Mouse (Mus musculus) intestine, embryonic 14.5 days (tissue): ENCODE data around the gene Fam187b. TPM values are rescaled to one million over a fixed set of nuclear protein-coding genes. Genes with fewer than 3 reads are reported as not detected.
"Not testable (repeated sequence)": the region's sequence is repeated elsewhere in the genome, so short reads cannot be mapped to it uniquely, and the experiment has no call there.

Experiments
- ATAC-seq: fragments of 200-750 bp; cut with Nextera tagmentation; replicated peaks from 2 replicates; pipeline ENCODE4 v1.8.0; 2017; ENCODE audit warnings: low read depth, moderate number of reproducible peaks, moderate TSS enrichment, moderate library complexity; ENCODE audit not compliant: low FRiP score, low TSS enrichment
- DNase-seq: peaks from one replicate; pipeline ENCODE4 v3.0.0-alpha.2; 2018; ENCODE audit warnings: low spot score
- H3K27ac ChIP-seq: fragments of 300-500 bp; sonication (generic); 2 replicates; pipeline ENCODE4 v1.5.1; 2014; ENCODE audit warnings: low read depth, mild to moderate bottlenecking, control low read depth
- H3K27me3 ChIP-seq: fragments of 300-500 bp; sonication (generic); replicated peaks from 2 replicates; pipeline ENCODE4 v1.6.1; 2014; ENCODE audit warnings: low read length, control low read depth; ENCODE audit not compliant: control insufficient read depth, insufficient read depth
- H3K36me3 ChIP-seq: fragments of 300-500 bp; sonication (generic); 2 replicates; pipeline ENCODE4 v1.6.1; 2014; ENCODE audit warnings: low read length, control low read depth; ENCODE audit not compliant: control insufficient read depth, insufficient read depth
- H3K4me1 ChIP-seq: fragments of 300-500 bp; sonication (generic); replicated peaks from 2 replicates; pipeline ENCODE4 v1.6.1; 2014; ENCODE audit warnings: low read length, control low read depth, mixed read lengths; ENCODE audit not compliant: control insufficient read depth, insufficient read depth
- H3K4me2 ChIP-seq: fragments of 300-500 bp; sonication (generic); 2 replicates; pipeline ENCODE4 v1.6.1; 2014; ENCODE audit warnings: low read length
- H3K4me3 ChIP-seq: fragments of 300-500 bp; sonication (generic); 2 replicates; pipeline ENCODE4 v1.5.1; 2014; ENCODE audit warnings: low read depth, low read length, control low read depth, mixed read lengths
- H3K9ac ChIP-seq: fragments of 300-500 bp; sonication (generic); 2 replicates; pipeline ENCODE4 v1.6.1; 2014; ENCODE audit warnings: mild to moderate bottlenecking, low read length
- H3K9me3 ChIP-seq: fragments of 300-500 bp; sonication (generic); 2 replicates; pipeline ENCODE4 v1.6.1; 2016; ENCODE audit warnings: low read length, control low read depth; ENCODE audit not compliant: control insufficient read depth
- WGBS: fragments of 180-500 bp; shearing (Covaris S2); extraction: QIAGEN DNeasy Blood & Tissue Kit; methylation state at CpG from one replicate; pipeline ENCODE4 v1.1.7; 2014; 5-methylcytosine and 5-hydroxymethylcytosine counted together
- polyA plus RNA-seq: library from polyadenylated mRNA; unstranded; fragments of >200 nt; fragmentation: Nextera tagmentation; extraction: Ambion mirVana; gene quantifications from 2 replicates; pipeline ENCODE4 v1.2.1, GENCODE M21; 2014

Gene Fam187b
- polyA plus RNA-seq, 1 experiment from 2014 or later, result 9.4 TPM

DNA sequence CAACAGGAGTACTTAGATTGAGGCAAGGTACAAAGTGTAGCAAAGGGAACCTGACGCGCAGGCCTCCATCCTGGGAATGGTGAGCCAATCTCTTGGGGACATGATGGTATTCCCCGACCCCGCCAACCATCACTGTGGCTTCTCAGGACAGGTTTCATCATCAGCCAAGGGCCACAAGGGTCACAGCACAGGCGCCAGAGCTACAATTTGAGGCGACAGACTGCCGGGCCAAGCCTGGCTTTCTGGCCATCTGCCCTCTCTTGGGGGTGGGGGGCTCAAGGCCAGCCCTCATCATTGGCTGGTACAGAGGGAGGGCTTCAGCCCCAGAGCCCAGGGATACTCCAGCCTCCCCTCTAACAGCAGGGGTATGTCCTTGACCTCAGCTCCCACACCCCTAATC, 28.1 kb upstream of the Fam187b start:
- not testable (repeated sequence) for H3K27ac ChIP-seq
- 83% methylated on average over 7 of the region's 7 CpGs for WGBS

DNA sequence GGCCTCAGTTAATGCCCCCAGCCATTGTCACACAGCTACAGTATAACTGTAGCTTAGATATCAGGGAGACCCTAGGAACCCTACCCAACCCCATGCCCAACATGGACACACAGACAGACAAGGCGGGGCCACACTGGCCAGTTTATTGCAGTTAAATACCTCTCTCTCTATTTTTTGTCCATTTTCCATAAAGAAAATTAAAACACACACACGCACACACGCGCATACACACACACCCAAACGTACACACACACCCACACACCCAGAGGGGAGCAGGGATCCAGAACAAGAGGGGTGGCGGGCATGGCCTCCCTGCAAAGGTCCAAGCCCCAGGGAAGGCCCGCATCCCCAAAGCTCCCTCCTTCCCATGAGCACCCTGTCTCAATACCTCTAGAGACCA, 27.7 kb upstream of the Fam187b start:
- Histone ChIP-seq H3K9ac (no peak overlapping the region), H3K27me3 (no peaks in the 10 kb centered on the region), H3K36me3 (peaks cover 37% of the 10 kb centered on the region), H3K4me1 (no peaks in the 10 kb centered on the region), H3K9me3 (no peaks in the 10 kb centered on the region), H3K4me3 (no peak overlapping the region), H3K4me2 (no peak overlapping the region), H3K27ac (no peak overlapping the region)
- whole genome bisulfite sequencing, result 96% methylated on average over 7 of the region's 7 CpGs
- DNase-seq (no peak), ATAC-seq (no peak)

More for the DNA sequence above, 28.1 kb upstream of the Fam187b start:
- H3K9ac ChIP-seq, H3K4me2 ChIP-seq, H3K4me3 ChIP-seq, H3K9me3 ChIP-seq, DNase-seq, ATAC-seq, H3K27me3 ChIP-seq, H3K4me1 ChIP-seq: not testable (repeated sequence)
- H3K36me3 ChIP-seq, result peaks cover 33% of the 10 kb centered on the region

DNA sequence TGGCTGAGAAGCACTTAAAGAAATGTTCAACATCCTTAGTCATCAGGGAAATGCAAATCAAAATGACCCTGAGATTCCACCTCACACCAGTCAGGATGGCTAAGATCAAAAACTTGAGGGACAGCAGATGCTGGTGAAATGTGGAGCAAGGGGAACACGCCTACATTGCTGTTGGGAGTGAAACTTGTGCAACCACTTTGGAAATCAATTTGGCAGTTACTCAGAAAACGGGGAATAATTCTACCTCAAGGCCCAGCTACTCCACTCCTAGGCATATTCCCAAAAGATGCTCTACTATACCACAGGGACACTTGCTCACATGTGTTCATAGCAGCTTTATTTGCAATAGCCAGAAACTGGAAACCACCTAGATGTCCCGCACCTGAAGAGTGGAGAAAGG, 23.7 kb upstream of the Fam187b start:
- peaks cover 76% of the 10 kb centered on the region for H3K36me3 ChIP-seq
- H3K4me3 ChIP-seq, H3K27me3 ChIP-seq, H3K27ac ChIP-seq, H3K4me2 ChIP-seq, H3K9me3 ChIP-seq, DNase-seq, H3K9ac ChIP-seq, ATAC-seq, H3K4me1 ChIP-seq: not testable (repeated sequence)
- 92% methylated on average over 3 of the region's 3 CpGs for whole genome bisulfite sequencing

DNA sequence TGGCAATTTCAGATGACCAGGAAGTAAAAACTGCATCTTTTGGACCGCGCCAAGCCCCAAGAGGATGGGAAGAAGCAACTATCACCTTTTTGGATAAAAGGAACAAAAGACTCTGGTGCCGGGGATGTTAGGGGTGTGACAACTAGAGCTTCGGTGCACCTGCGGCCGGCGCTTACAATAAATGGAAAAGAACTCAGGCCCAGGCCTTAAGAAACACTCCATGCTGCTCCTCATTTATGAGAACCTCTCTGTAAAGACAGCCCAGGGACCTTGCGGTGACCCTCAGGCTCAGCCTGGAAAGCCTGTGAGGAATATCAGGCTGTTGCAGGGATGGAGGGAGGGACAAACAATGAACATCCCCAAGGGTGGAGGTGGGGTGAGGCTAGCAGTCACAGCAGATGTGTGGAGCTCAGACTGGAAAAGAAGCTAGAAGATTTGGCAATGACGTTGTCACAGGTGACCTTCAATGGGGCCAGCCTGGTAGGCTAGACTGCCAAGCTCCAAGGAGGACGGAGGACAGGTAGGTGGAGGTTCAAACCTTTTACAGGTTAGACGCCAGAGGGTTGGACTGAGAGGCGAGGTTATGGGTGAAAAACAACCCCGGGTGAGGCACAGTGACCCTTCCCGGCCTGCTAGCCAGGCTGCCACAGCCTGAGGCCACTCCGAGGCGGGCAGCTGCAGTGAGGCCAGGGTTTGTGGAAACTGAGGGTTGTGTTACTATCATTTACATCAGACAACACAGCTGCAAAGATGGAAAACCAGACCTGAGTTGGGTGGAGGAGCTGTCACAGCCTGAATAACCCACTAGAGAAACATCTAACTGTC, 20.9 kb upstream of the Fam187b start:
- Histone ChIP-seq H3K36me3 (peaks cover 64% of the 10 kb centered on the region), H3K9me3 (no peaks in the 10 kb centered on the region), H3K4me1 (peaks cover 6% of the 10 kb centered on the region), H3K4me2 (no peak overlapping the region), H3K27me3 (no peaks in the 10 kb centered on the region), H3K9ac (no peak overlapping the region), H3K27ac (no peak overlapping the region), H3K4me3 (no peak overlapping the region)
- no peak for DNase-seq
- WGBS, result 92% methylated on average over 16 of the region's 16 CpGs
- ATAC-seq, result no peak

DNA sequence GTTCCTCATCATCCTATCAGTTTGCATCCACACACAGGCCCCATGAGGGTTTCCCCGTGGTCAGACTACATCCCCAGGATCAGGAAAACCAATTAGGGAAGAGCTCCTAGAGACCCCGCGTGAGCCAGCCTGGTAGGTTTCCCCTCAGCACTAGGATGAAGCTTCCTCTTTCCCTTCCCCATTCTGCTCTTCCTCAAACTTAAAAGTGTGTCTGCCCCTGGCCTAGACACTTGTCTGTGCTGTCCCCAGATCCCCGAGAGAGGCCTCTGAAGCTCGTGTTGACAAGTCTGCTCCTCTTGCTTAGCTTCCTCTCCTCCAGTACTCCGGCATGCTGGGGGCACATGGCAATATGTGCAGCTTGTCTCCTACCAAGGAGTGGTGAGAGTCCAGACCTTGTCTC, 20.1 kb upstream of the Fam187b start:
- Histone ChIP-seq H3K4me1 (peaks cover 14% of the 10 kb centered on the region), H3K36me3 (peaks cover 71% of the 10 kb centered on the region)
- 93% methylated on average over 6 of the region's 6 CpGs for WGBS

DNA sequence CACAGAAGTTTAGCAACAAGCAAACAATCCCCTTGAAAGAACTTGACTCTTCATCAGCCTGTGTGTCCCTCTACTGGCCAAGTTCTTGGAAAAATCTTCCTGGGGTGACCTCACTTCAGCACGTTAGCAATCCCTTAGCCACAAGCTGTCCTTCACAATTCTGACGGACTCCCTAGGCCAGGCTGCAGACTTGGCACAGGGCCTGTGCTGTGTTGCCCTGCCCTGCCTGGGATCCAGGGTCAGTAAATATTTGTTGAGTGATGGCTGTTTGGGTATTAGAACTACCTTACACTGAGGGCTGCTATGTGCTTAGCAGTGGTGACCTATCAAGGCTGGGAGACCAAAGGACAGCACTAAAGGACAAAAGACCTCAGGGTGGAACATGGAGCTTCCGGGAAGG, 19.6 kb upstream of the Fam187b start:
- DNase-seq, result no peak
- no peak for ATAC-seq
- Histone ChIP-seq H3K27ac (no peak overlapping the region), H3K9me3 (no peaks in the 10 kb centered on the region), H3K27me3 (no peaks in the 10 kb centered on the region), H3K36me3 (peaks cover 73% of the 10 kb centered on the region), H3K4me1 (peaks cover 16% of the 10 kb centered on the region), H3K4me2 (no peak overlapping the region), H3K4me3 (no peak overlapping the region), H3K9ac (no peak overlapping the region)
- 83% methylated on average over 3 of the region's 3 CpGs for whole genome bisulfite sequencing

More for the DNA sequence above, 20.1 kb upstream of the Fam187b start:
- DNase-seq (no peak), ATAC-seq (no peak)
- no peak overlapping the region for H3K27ac ChIP-seq
- H3K9ac ChIP-seq, result no peak overlapping the region
- H3K27me3 ChIP-seq, result no peaks in the 10 kb centered on the region
- H3K9me3 ChIP-seq, result no peaks in the 10 kb centered on the region
- H3K4me3 ChIP-seq, result no peak overlapping the region
- no peak overlapping the region for H3K4me2 ChIP-seq

DNA sequence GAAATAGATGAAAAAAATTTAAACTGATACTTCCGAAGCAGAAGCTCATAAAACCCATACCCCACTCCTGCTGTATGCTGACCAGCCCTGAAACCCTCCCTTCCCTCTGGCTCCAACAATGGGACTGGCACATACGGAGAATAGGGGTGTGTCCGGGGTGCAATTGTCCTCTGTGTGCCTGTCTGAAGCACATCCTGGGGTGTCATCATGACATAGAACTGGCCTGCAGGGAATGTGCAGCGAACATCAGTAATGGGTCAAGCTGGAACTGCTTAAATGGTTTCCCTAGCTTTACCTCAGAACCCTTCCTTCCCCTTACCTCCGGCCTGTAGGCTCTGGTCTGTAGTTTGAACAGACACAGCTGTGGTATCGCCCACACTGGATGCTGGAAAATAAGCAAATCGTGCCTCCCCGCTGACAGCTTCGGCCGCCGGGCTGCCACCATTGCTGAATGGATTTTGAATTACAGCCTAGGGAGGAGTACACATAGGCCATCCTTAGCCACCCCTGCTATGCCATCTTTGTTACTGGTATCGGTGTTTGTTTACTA, 18.5 kb upstream of the Fam187b start:
- ATAC-seq, result no peak
- Histone ChIP-seq H3K4me3 (peak overlapping the region; percentile 72; the same call in 1 of the 2 replicates), H3K4me2 (peak overlapping the region; percentile 70), H3K27me3 (no peaks in the 10 kb centered on the region), H3K9me3 (no peaks in the 10 kb centered on the region), H3K4me1 (peaks cover 16% of the 10 kb centered on the region), H3K9ac (peak overlapping the region; percentile 10; the same call in 1 of the 2 replicates), H3K27ac (no peak overlapping the region), H3K36me3 (peaks cover 63% of the 10 kb centered on the region)
- 83% methylated on average over 12 of the region's 12 CpGs for WGBS
- no peak for DNase-seq

DNA sequence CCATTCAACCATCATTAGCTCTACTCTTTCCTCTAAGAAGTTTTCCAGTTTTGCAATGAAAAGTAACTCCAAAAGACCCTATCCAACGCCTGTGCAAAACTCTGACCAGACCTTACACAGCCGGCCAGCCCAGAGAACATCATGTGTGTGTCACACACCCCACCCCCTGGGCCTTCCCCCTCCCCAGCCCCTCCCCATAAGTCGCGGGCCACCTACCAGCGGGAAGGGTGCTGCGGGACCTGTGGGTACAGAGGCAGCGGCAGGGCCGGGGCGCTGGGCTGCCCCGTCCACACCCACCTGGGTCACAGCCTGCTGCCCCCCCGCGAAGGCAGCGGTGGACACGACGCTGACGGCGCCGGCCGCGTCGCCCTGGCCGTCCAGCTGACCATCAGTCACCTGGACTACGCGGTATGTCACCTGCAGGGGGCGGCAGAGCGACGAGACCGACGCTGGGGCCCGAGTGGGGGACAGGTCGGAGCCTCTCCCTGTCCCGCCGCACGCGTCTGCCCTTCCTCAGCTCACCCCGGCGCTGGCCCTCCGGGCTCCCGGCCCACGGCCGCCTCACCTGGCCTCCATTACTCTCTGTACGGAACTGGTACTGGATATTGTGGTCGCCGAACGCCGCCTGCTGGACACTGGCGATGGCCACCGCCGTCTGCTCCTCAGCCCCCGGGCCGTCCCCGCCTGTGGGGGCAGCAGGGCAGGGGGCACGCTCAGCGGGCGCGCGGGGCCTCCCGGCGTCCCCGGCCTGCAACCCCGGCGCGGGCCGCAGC, 17.8 kb upstream of the Fam187b start:
- Histone ChIP-seq H3K4me1 (peaks cover 16% of the 10 kb centered on the region), H3K27me3 (no peaks in the 10 kb centered on the region), H3K36me3 (peaks cover 61% of the 10 kb centered on the region), H3K27ac (peak overlapping the region; percentile 93), H3K9ac (peak overlapping the region; percentile 94), H3K9me3 (no peaks in the 10 kb centered on the region), H3K4me3 (peak overlapping the region; percentile 72), H3K4me2 (peak overlapping the region; percentile 70)
- WGBS, result 1% methylated on average over 56 of the region's 64 CpGs
- ATAC-seq (peak; percentile 82), DNase-seq (peak; percentile 97)
